Mouse (Mus musculus) midbrain, embryonic 12.5 days (tissue): ENCODE results near the gene Prokr1. TPM values are rescaled to one million over a fixed set of nuclear protein-coding genes. Genes with fewer than 3 reads are reported as not detected.
"Not testable (repeated sequence)": the region's sequence is repeated elsewhere in the genome, so short reads cannot be mapped to it uniquely, and the experiment has no call there.

ENCODE experiments used
- ATAC-seq: fragments of 200-750 bp; cut with Nextera tagmentation; 2 replicates; pipeline ENCODE4 v1.8.0; 2017; ENCODE audit warnings: low read depth, moderate TSS enrichment, moderate library complexity; ENCODE audit not compliant: low FRiP score
- H3K27ac ChIP-seq: fragments of 300-500 bp; sonication (generic); replicated peaks from 2 replicates; pipeline ENCODE4 v1.5.1; 2016; ENCODE audit warnings: mild to moderate bottlenecking
- H3K27me3 ChIP-seq: fragments of 300-500 bp; sonication (generic); 2 replicates; pipeline ENCODE4 v1.6.1; 2016; ENCODE audit warnings: mild to moderate bottlenecking
- H3K36me3 ChIP-seq: fragments of 300-500 bp; sonication (generic); 2 replicates; pipeline ENCODE4 v1.6.1; 2016
- H3K4me1 ChIP-seq: fragments of 300-500 bp; sonication (generic); 2 replicates; pipeline ENCODE4 v1.6.1; 2016
- H3K4me2 ChIP-seq: fragments of 300-500 bp; sonication (generic); replicated peaks from 2 replicates; pipeline ENCODE4 v1.6.1; 2016; ENCODE audit warnings: mild to moderate bottlenecking, moderate library complexity
- H3K4me3 ChIP-seq: fragments of 300-500 bp; sonication (generic); 2 replicates; pipeline ENCODE4 v1.5.1; 2016; ENCODE audit warnings: mild to moderate bottlenecking
- H3K9ac ChIP-seq: fragments of 300-500 bp; sonication (generic); replicated peaks from 2 replicates; pipeline ENCODE4 v1.6.1; 2016; ENCODE audit warnings: mild to moderate bottlenecking, moderate library complexity
- H3K9me3 ChIP-seq: fragments of 300-500 bp; sonication (generic); 2 replicates; pipeline ENCODE4 v1.6.1; 2016; ENCODE audit warnings: mild to moderate bottlenecking
- WGBS: fragments of 180-500 bp; shearing (Covaris S2); methylation state at CpG from one replicate; pipeline ENCODE4 v1.1.7; 2016; 5-methylcytosine and 5-hydroxymethylcytosine counted together
- polyA plus RNA-seq: library from polyadenylated mRNA; unstranded; fragments of >200 nt; fragmentation: Nextera tagmentation; extraction: Ambion mirVana; gene quantifications from 2 replicates; pipeline ENCODE4 v1.2.1, GENCODE M21; 2016

Gene Prokr1
- polyA plus RNA-seq, result 3.0 and 3.4 TPM in 2 replicates

GRCm38 (mm10) chr6:87590394-87591281 is at the start of gene Prokr1:
TSS of gene Prokr1 (minus strand) at chr6:87590743.
- Histone ChIP-seq H3K4me2 (peak within 1 kb of the TSS; percentile 68), H3K9ac (peak within 1 kb of the TSS; percentile 58), H3K36me3 (no peaks in the 10 kb centered on the region), H3K27ac (peak within 1 kb of the TSS; percentile 44), H3K4me3 (peak within 1 kb of the TSS; percentile 50), H3K4me1 (peaks cover 22% of the 10 kb centered on the region), H3K27me3 (peaks cover 25% of the 10 kb centered on the region), H3K9me3 (no peaks in the 10 kb centered on the region)
- peak; percentile 96 for ATAC-seq
- WGBS, result under 1% methylated on average over 34 of the region's 34 CpGs

GRCm38 (mm10) chr6:87638134-87638660 is 47.7 kb upstream of the Prokr1 start:
- H3K27ac ChIP-seq, result no peak overlapping the region
- WGBS, result 81% methylated on average over 11 of the region's 11 CpGs
- no peak overlapping the region for H3K4me2 ChIP-seq
- ATAC-seq, result no peak
- H3K4me1 ChIP-seq, result no peaks in the 10 kb centered on the region
- H3K9ac ChIP-seq, result no peak overlapping the region
- H3K36me3 ChIP-seq, result no peaks in the 10 kb centered on the region
- H3K9me3 ChIP-seq, result no peaks in the 10 kb centered on the region
- H3K27me3 ChIP-seq, result no peaks in the 10 kb centered on the region
- no peak overlapping the region for H3K4me3 ChIP-seq

GRCm38 (mm10) chr6:87632176-87632575 is 41.6 kb upstream of the Prokr1 start:
- no peak for ATAC-seq
- Histone ChIP-seq H3K36me3 (peaks cover 8% of the 10 kb centered on the region; the same call in 1 of the 2 replicates), H3K4me2 (no peak overlapping the region), H3K9ac (no peak overlapping the region), H3K4me3 (no peak overlapping the region), H3K4me1 (no peaks in the 10 kb centered on the region), H3K27me3 (no peaks in the 10 kb centered on the region), H3K27ac (no peak overlapping the region), H3K9me3 (no peaks in the 10 kb centered on the region)
- WGBS, result 73% methylated on average over 4 of the region's 4 CpGs

- H3K27ac ChIP-seq, H3K9ac ChIP-seq, H3K4me1 ChIP-seq, H3K4me2 ChIP-seq, H3K36me3 ChIP-seq, H3K9me3 ChIP-seq, H3K27me3 ChIP-seq, H3K4me3 ChIP-seq, ATAC-seq: not testable (repeated sequence)
- WGBS, result 81% methylated on average over 12 of the region's 15 CpGs
Measured at GRCm38 (mm10) chr6:87628936-87629335, 38.4 kb upstream of the Prokr1 start.

- Histone ChIP-seq H3K4me2 (no peak overlapping the region), H3K9ac (no peak overlapping the region), H3K4me3 (no peak overlapping the region), H3K27ac (no peak overlapping the region), H3K27me3 (no peaks in the 10 kb centered on the region), H3K36me3 (no peaks in the 10 kb centered on the region), H3K9me3 (no peaks in the 10 kb centered on the region), H3K4me1 (0 out of 2 replicates have a peak, but pooled peaks cover 2% of the 10 kb centered on the region)
- no peak for ATAC-seq
- WGBS, result 90% methylated on average over 3 of the region's 3 CpGs
Measured at GRCm38 (mm10) chr6:87623151-87623550, 32.6 kb upstream of the Prokr1 start.

GRCm38 (mm10) chr6:87621281-87621680 is 30.7 kb upstream of the Prokr1 start:
- Histone ChIP-seq H3K4me1 (0 out of 2 replicates have a peak, but pooled peaks cover 2% of the 10 kb centered on the region), H3K9ac (no peak overlapping the region), H3K36me3 (no peaks in the 10 kb centered on the region), H3K9me3 (no peaks in the 10 kb centered on the region), H3K4me3 (no peak overlapping the region), H3K27ac (no peak overlapping the region), H3K27me3 (no peaks in the 10 kb centered on the region), H3K4me2 (no peak overlapping the region)
- 64% methylated on average over 3 of the region's 3 CpGs for WGBS
- no peak for ATAC-seq

GRCm38 (mm10) chr6:87618021-87618420 is 27.5 kb upstream of the Prokr1 start:
- H3K9ac ChIP-seq, result no peak overlapping the region

GRCm38 (mm10) chr6:87615696-87616083 is 25.1 kb upstream of the Prokr1 start:
- Histone ChIP-seq H3K4me3 (no peak overlapping the region), H3K27ac (no peak overlapping the region), H3K27me3 (no peaks in the 10 kb centered on the region), H3K9ac (no peak overlapping the region), H3K9me3 (no peaks in the 10 kb centered on the region), H3K36me3 (no peaks in the 10 kb centered on the region), H3K4me1 (no peaks in the 10 kb centered on the region), H3K4me2 (no peak overlapping the region)
- WGBS, result 92% methylated on average over 14 of the region's 14 CpGs
- no peak for ATAC-seq

More at GRCm38 (mm10) chr6:87618021-87618420, 27.5 kb upstream of the Prokr1 start:
- Histone ChIP-seq H3K4me2 (no peak overlapping the region), H3K4me3 (no peak overlapping the region), H3K27ac (no peak overlapping the region), H3K27me3 (no peaks in the 10 kb centered on the region), H3K36me3 (no peaks in the 10 kb centered on the region), H3K9me3 (no peaks in the 10 kb centered on the region), H3K4me1 (0 out of 2 replicates have a peak, but pooled peaks cover 2% of the 10 kb centered on the region)
- no peak for ATAC-seq
- WGBS, result 63% methylated on average over 8 of the region's 8 CpGs

GRCm38 (mm10) chr6:87614794-87615695 is 24.5 kb upstream of the Prokr1 start:
- no peak overlapping the region for H3K27ac ChIP-seq
- no peak overlapping the region for H3K4me3 ChIP-seq
- peaks cover 2% of the 10 kb centered on the region; the same call in 1 of the 2 replicates for H3K27me3 ChIP-seq
- H3K36me3 ChIP-seq, result no peaks in the 10 kb centered on the region
- no peak overlapping the region for H3K4me2 ChIP-seq
- H3K4me1 ChIP-seq, result no peaks in the 10 kb centered on the region
- WGBS, result 68% methylated on average over 11 of the region's 11 CpGs
- no peak overlapping the region for H3K9ac ChIP-seq
- no peak for ATAC-seq
- no peaks in the 10 kb centered on the region for H3K9me3 ChIP-seq

- H3K9ac ChIP-seq, result no peak overlapping the region
- no peak overlapping the region for H3K4me3 ChIP-seq
- no peak overlapping the region for H3K27ac ChIP-seq
- no peaks in the 10 kb centered on the region for H3K27me3 ChIP-seq
- ATAC-seq, result no peak
- H3K4me1 ChIP-seq, result peaks cover 17% of the 10 kb centered on the region
- H3K36me3 ChIP-seq, result no peaks in the 10 kb centered on the region
- H3K9me3 ChIP-seq, result no peaks in the 10 kb centered on the region
- H3K4me2 ChIP-seq, result no peak overlapping the region
Measured at GRCm38 (mm10) chr6:87599825-87600224, 9.3 kb upstream of the Prokr1 start.

- Histone ChIP-seq H3K4me2 (no peak overlapping the region), H3K27me3 (no peaks in the 10 kb centered on the region), H3K4me1 (peaks cover 17% of the 10 kb centered on the region), H3K9ac (no peak overlapping the region), H3K36me3 (no peaks in the 10 kb centered on the region), H3K9me3 (no peaks in the 10 kb centered on the region), H3K27ac (peak overlapping the region; percentile 39), H3K4me3 (no peak overlapping the region)
- peak; percentile 74 for ATAC-seq
- 34% methylated on average over 10 of the region's 10 CpGs for WGBS
Measured at GRCm38 (mm10) chr6:87597116-87597833, 6.7 kb upstream of the Prokr1 start.
